Mouse (Mus musculus): ENCODE measurements around the gene Mettl23.

DNA sequence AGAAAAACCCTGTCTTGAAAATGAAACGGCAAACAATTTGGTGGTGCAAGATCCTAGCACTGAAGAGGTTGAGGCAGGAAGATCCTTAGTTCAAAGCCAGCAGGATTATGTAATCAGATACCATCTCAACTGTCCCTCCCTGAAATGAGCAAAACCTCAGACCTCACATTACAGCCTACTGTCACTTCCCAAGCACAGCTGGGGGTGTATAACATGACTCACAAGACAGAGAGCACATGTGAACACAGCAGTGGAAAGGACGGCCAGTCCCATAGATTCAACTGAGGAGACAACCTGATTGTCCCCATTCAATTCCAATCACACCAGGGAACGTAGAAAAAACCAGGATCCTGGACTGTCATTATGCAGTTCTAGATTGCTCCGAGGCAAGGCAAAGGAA, 6.8 kb upstream of the Mettl23 start:
- TF ChIP-seq CTCF (IDR thresholded peaks at IDR 0.05; ENCODE audit: borderline replicate concordance, extremely low read depth, insufficient read depth, insufficient read length) (no peak), POLR2A (IDR thresholded peaks at IDR 0.05; ENCODE audit: borderline replicate concordance, extremely low read depth, insufficient read depth, insufficient read length, poor library complexity, severe bottlenecking) (no peak)
